Mouse (Mus musculus) ES-Bruce4 (cell line): ENCODE data around the gene Ccnd1. TPM values are rescaled to one million over a fixed set of nuclear protein-coding genes. Genes with fewer than 3 reads are reported as not detected.
A peak's percentile ranks its signal among the peaks of the same experiment; 100 is the strongest.
"Not testable (repeated sequence)": the region's sequence is repeated elsewhere in the genome, so short reads cannot be mapped to it uniquely, and the experiment has no call there.

Experiments used
- H3K27ac ChIP-seq: 2 replicates; pipeline ENCODE4 v1.5.1; 2012; ENCODE audit warnings: low read length, inconsistent platforms; ENCODE audit not compliant: insufficient read depth
- H3K27me3 ChIP-seq: 2 replicates; pipeline ENCODE4 v1.6.1; 2012; ENCODE audit warnings: mild to moderate bottlenecking, low read length, inconsistent platforms; ENCODE audit not compliant: control insufficient read depth, poor library complexity, insufficient read depth, severe bottlenecking
- H3K36me3 ChIP-seq: 2 replicates; pipeline ENCODE4 v1.6.1; 2012; ENCODE audit warnings: inconsistent platforms, mild to moderate bottlenecking, low read length, moderate library complexity; ENCODE audit not compliant: control insufficient read depth, poor library complexity, insufficient read depth, severe bottlenecking
- H3K4me1 ChIP-seq: one replicate; pipeline ENCODE4 v1.8.1; 2011; ENCODE audit warnings: low read length; ENCODE audit not compliant: control insufficient read depth, insufficient read depth
- H3K4me3 ChIP-seq: 2 replicates; pipeline ENCODE4 v1.5.1; 2011; ENCODE audit warnings: low read depth, mild to moderate bottlenecking, low read length
- H3K9ac ChIP-seq: 2 replicates; pipeline ENCODE4 v1.6.1; 2012; ENCODE audit warnings: low read depth, mild to moderate bottlenecking, inconsistent platforms; ENCODE audit not compliant: poor library complexity, severe bottlenecking
- H3K9me3 ChIP-seq: replicated peaks from 2 replicates; pipeline ENCODE4 v1.6.1; 2012; ENCODE audit warnings: mild to moderate bottlenecking, low read length, inconsistent platforms; ENCODE audit not compliant: control insufficient read depth, poor library complexity, insufficient read depth, severe bottlenecking
- CTCF ChIP-seq: IDR thresholded peaks from one replicate; pipeline ENCODE4 v1.8.1; 2011; ENCODE audit warnings: low read depth, low read length
- EP300 ChIP-seq: IDR thresholded peaks from 2 replicates; pipeline ENCODE4 v1.6.1; 2011; ENCODE audit warnings: low read depth, low read length; ENCODE audit not compliant: insufficient read depth
- POLR2A ChIP-seq: IDR thresholded peaks from one replicate; pipeline ENCODE4 v1.8.1; 2011; ENCODE audit warnings: low read length; ENCODE audit not compliant: insufficient read depth
- polyA plus RNA-seq: library from polyadenylated mRNA; stranded (reverse); fragments of >200 nt; gene quantifications from 2 replicates; pipeline ENCODE4 v1.2.4, GENCODE M21; 2011; ENCODE audit warnings: low read depth; ENCODE audit not compliant: missing spikeins, insufficient read depth, insufficient read length

The Ccnd1 gene
- polyA plus RNA-seq, 1 experiment = 36.5 TPM

- H3K9ac ChIP-seq = no peak overlapping the region
- TF ChIP-seq CTCF (peak; percentile 19), POLR2A (no peak)
- H3K4me1 ChIP-seq = peaks cover 3% of the 10 kb centered on the region
- no peak overlapping the region for H3K27ac ChIP-seq
- H3K4me3 ChIP-seq = no peak overlapping the region
- no peaks in the 10 kb centered on the region for H3K9me3 ChIP-seq
- H3K36me3 ChIP-seq = no peaks in the 10 kb centered on the region
- no peaks in the 10 kb centered on the region for H3K27me3 ChIP-seq
Observed at GRCm38 (mm10) chr7:144907793-144908192, 31.9 kb downstream of the Ccnd1 start.

- no peak for TF ChIP-seq POLR2A
- TF ChIP-seq CTCF = peak; percentile 79
- Histone ChIP-seq H3K9ac (no peak overlapping the region), H3K27me3 (no peaks in the 10 kb centered on the region), H3K4me1 (peaks cover 3% of the 10 kb centered on the region), H3K27ac (no peak overlapping the region), H3K4me3 (no peak overlapping the region), H3K36me3 (no peaks in the 10 kb centered on the region), H3K9me3 (no peaks in the 10 kb centered on the region)
Observed at GRCm38 (mm10) chr7:144906708-144907397, 32.9 kb downstream of the Ccnd1 start.

- H3K9ac ChIP-seq, H3K27ac ChIP-seq, H3K36me3 ChIP-seq, H3K4me3 ChIP-seq, H3K9me3 ChIP-seq, H3K4me1 ChIP-seq, H3K27me3 ChIP-seq: not testable (repeated sequence)
Observed at GRCm38 (mm10) chr7:144905514-144905913, 34.2 kb downstream of the Ccnd1 start.

DNA sequence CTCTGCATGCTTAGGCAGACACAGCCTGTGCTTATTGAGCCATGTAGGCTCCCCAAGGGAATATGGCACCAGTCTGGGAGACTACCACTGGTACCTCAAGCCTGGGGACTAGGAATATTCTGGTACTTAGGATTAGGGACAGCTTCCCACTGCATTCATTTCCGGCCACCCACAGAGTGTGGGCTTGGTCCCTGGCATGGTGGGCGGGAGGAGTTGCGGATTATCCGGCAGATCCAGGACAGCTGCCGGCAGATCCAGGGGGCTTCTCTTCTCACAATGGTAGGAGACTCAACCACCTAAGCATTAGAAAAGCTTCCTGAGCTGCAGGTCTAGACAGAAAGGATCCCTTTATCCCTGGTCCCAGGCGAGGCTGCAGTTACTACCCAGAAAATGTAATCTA lies 41.2 kb downstream of the Ccnd1 start:
- Histone ChIP-seq H3K4me1 (peaks cover 2% of the 10 kb centered on the region), H3K4me3 (no peak overlapping the region), H3K9ac (no peak overlapping the region), H3K27ac (no peak overlapping the region), H3K36me3 (no peaks in the 10 kb centered on the region), H3K9me3 (no peaks in the 10 kb centered on the region), H3K27me3 (peaks cover 12% of the 10 kb centered on the region; the same call in 1 of the 2 replicates)
- TF ChIP-seq EP300 (peak; percentile 62; the same call in 1 of the 2 replicates), POLR2A (no peak)

- Histone ChIP-seq H3K36me3 (no peaks in the 10 kb centered on the region), H3K27me3 (peaks cover 12% of the 10 kb centered on the region; the same call in 1 of the 2 replicates), H3K9ac (peak within 1 kb of the TSS; percentile 59), H3K4me3 (peak within 1 kb of the TSS; percentile 38), H3K9me3 (no peaks in the 10 kb centered on the region), H3K4me1 (peaks cover 2% of the 10 kb centered on the region), H3K27ac (no peak within 1 kb of the TSS)
- TF ChIP-seq POLR2A = no peak
- TF ChIP-seq EP300 = no peak
- TF ChIP-seq CTCF = no peak
Observed at GRCm38 (mm10) chr7:144896294-144897218, 43.2 kb downstream of the Ccnd1 start, which contains the start of gene Fgf15. Gene Fgf15, plus strand, starts transcription at chr7:144896531.

DNA sequence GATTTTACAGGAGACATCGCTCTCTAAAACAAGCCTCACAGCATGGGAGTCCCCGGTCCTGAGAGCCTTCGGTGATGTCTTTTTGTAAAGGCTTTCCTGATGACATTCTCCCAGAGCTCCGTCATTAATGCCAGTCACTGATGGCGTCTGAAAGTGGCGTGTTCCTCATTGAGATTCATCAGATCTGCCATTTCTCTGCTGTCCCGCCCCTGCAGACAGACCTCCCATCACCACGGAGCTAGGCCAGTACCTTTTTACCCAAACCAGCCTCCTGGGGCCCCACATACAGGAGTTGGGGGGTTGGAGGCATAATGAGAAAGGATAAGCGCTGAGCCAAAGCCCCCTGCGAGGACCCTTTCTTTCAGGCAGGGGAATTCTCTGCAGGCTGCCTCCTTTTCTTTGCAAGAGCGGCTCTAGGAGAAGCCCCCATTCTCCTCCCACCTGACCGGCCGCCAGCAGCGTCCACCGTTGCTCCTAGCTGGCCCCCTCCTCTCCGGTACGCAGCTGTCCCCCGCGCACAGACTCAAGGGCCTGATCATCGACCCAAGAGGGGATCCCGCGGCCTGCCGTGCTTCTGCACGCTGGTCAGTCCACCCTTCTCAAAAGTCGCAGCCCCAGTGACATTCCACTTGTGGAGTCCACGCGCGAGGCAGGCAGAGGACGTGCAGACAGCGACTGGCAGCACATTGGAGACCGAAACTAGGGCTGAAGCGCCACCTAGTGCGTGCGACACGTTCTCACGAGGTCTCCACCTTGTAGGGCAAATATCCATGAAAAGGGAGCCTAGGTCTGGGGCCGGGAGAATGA lies 44.2 kb downstream of the Ccnd1 start:
- Histone ChIP-seq H3K27me3 (peaks cover 12% of the 10 kb centered on the region; the same call in 1 of the 2 replicates), H3K36me3 (no peaks in the 10 kb centered on the region), H3K4me1 (peaks cover 2% of the 10 kb centered on the region), H3K9ac (0 out of 2 replicates have a peak overlapping the region, but pooled peaks have one; percentile 0), H3K4me3 (peak overlapping the region; percentile 38), H3K9me3 (no peaks in the 10 kb centered on the region), H3K27ac (no peak overlapping the region)
- TF ChIP-seq CTCF (peak; percentile 93), EP300 (peak; percentile 65; the same call in 1 of the 2 replicates), POLR2A (no peak)
